Mouse (Mus musculus): Measurements from ENCODE around the gene Elane. TPM values are rescaled to one million over a fixed set of nuclear protein-coding genes. Genes with fewer than 3 reads are reported as not detected.

Gene Elane
- polyA plus RNA-seq, 1 experiment from 2014 or later, result 0.92 TPM

DNA sequence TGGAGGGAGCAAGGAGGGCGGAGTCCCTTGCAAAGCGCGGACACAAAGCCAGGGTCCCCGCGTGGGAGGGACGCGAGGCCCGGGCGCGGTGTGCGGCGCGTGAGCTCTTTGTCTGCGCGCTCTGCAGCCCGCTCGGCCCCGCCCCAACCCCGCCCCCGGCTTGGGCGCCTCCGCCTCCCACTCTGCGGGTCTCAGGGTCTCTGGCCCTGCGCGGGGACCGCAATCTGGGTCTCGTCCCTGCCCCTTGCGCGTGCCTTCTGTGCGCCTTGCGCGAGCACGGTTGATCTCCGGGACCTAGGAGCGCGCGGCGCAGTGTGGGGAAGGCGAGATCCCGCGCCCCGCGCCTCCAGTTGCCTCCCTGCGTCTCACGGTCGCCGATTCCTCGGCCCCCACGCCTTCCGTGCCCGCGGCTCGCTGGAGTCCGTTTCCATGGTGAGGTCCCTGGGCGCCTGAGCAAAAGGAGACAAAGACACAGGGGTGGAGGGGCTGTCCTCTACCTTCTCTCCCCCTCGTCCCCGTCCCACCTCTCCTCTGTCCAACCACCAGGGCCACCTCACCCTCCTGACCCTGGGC is 11.7 kb upstream of the Elane start, which contains the start of the genes Prtn3 and Plppr3:
Prtn3 (plus strand) TSS at position 187 of the 573 bp plus-strand sequence.
Plppr3 (minus strand) TSS at position 345 of the 573 bp plus-strand sequence.
- DNase-seq (ENCODE audit: low spot score), result no peak
- Histone ChIP-seq H3K4me1 (ENCODE audit: insufficient read depth, low read depth, low read length) (0 out of 2 replicates have a peak, but pooled peaks cover 3% of the 10 kb centered on the region), H3K27me3 (replicated peaks; ENCODE audit: insufficient read depth, low read length) (no peaks in the 10 kb centered on the region), H3K4me2 (replicated peaks; ENCODE audit: low read depth, low read length) (peak within 1 kb of the TSS; percentile 99), H3K36me3 (ENCODE audit: insufficient read depth, low read length) (no peaks in the 10 kb centered on the region), H3K9ac (replicated peaks; ENCODE audit: low read depth) (peak within 1 kb of the TSS; percentile 19; the same call in 1 of the 2 replicates), H3K27ac (ENCODE audit: low read length) (no peak within 1 kb of the TSS), H3K9me3 (ENCODE audit: low read length) (no peaks in the 10 kb centered on the region), H3K4me3 (ENCODE audit: low read depth, low read length) (peak within 1 kb of the TSS; percentile 49)
- 7% methylated on average over 27 of the region's 57 CpGs for WGBS
- peak; percentile 44 for ATAC-seq
- TF ChIP-seq CTCF (IDR thresholded peaks at IDR 0.05), result no peak
- TF ChIP-seq EP300 (IDR thresholded peaks at IDR 0.05), result no peak

DNA sequence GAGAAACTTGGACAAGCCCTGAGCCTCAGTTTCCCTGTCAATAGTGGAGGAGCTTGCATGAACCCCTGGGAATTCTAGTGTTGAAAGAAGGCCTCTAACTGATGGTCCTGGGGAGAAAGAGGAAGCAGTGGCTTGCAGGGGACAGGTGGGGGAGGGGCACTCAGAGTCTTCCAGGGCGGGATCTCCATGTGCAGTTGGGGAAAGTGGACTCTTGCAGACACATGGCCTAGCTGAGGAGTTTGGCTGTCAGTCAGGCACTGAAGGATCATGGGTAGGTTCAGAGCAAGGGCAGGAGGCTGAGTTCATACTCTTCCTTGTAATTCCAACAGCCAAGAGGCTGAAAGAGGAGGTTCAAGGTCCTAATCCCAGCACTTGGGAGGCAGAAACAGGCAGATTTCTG is 8.9 kb upstream of the Elane start:
- H3K4me2 ChIP-seq (replicated peaks; ENCODE audit: low read depth, low read length), result no peak overlapping the region
- H3K9me3 ChIP-seq (ENCODE audit: low read length), result no peaks in the 10 kb centered on the region
- H3K4me1 ChIP-seq (ENCODE audit: insufficient read depth, low read depth, low read length), result 0 out of 2 replicates have a peak, but pooled peaks cover 3% of the 10 kb centered on the region
- no peak overlapping the region for H3K27ac ChIP-seq (ENCODE audit: low read length)
- H3K36me3 ChIP-seq (ENCODE audit: insufficient read depth, low read length), result no peaks in the 10 kb centered on the region
- ATAC-seq, result no peak
- DNase-seq (ENCODE audit: low spot score), result peak; percentile 35
- no peak overlapping the region for H3K9ac ChIP-seq (replicated peaks; ENCODE audit: low read depth)
- no peaks in the 10 kb centered on the region for H3K27me3 ChIP-seq (replicated peaks; ENCODE audit: insufficient read depth, low read length)
- H3K4me3 ChIP-seq (ENCODE audit: low read depth, low read length), result no peak overlapping the region
- WGBS, result 46% methylated on average over 1 of the region's 1 CpGs
- TF ChIP-seq EP300 (IDR thresholded peaks at IDR 0.05) (no peak), CTCF (IDR thresholded peaks at IDR 0.05) (no peak)

DNA sequence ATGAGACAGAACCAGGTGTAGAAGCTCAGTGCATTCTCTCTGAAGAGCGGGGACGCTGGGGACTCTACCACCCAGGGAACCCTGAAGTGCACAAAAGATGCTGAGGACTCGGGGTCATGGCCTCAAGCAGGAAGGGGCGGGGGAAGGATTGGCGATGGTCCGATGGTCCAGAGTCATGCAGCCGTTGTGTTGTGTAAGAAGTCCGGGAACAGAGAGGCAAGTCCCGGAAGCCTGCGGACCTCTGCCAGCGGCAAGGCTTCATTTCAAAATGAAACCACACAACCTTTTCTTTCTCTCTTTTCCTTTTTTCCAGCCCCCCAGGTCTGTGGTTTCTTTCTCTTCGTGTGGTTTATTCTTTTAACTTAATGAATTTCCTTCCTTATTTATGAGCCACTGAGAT is 8.3 kb upstream of the Elane start:
- no peaks in the 10 kb centered on the region for H3K36me3 ChIP-seq (ENCODE audit: insufficient read depth, low read length)
- peak; percentile 52 for ATAC-seq
- no peak overlapping the region for H3K4me3 ChIP-seq (ENCODE audit: low read depth, low read length)
- H3K27me3 ChIP-seq (replicated peaks; ENCODE audit: insufficient read depth, low read length), result no peaks in the 10 kb centered on the region
- no peak overlapping the region for H3K9ac ChIP-seq (replicated peaks; ENCODE audit: low read depth)
- 0 out of 2 replicates have a peak, but pooled peaks cover 3% of the 10 kb centered on the region for H3K4me1 ChIP-seq (ENCODE audit: insufficient read depth, low read depth, low read length)
- no peaks in the 10 kb centered on the region for H3K9me3 ChIP-seq (ENCODE audit: low read length)
- WGBS, result 34% methylated on average over 12 of the region's 12 CpGs
- peak overlapping the region; percentile 43; the same call in 1 of the 2 replicates for H3K27ac ChIP-seq (ENCODE audit: low read length)
- TF ChIP-seq CTCF (IDR thresholded peaks at IDR 0.05) (no peak), EP300 (IDR thresholded peaks at IDR 0.05) (peak; percentile 21; the same call in 1 of the 2 replicates)
- DNase-seq (ENCODE audit: low spot score), result peak; percentile 77
- H3K4me2 ChIP-seq (replicated peaks; ENCODE audit: low read depth, low read length), result no peak overlapping the region; the same call in 1 of the 2 replicates

DNA sequence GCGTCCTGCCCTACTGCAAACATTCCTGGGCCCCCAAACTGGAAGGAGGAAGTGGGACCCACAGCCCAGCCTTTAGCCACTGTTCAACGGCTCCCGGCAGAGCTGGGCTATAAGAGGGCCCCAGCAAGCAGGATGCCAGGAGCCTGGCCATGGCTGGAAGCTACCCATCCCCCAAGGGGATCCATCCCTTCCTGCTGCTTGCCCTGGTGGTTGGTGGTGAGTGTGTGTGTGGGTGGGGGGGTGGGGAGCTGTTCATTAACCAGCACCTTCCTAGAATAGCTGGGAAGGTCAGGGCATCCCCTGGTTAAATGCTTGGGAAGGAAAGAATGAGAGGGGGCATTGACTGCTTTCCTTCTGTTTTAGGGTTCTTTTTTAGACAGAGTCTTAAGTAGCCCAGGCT is 6.5 kb upstream of the Elane start:
- no peaks in the 10 kb centered on the region for H3K27me3 ChIP-seq (replicated peaks; ENCODE audit: insufficient read depth, low read length)
- no peaks in the 10 kb centered on the region for H3K9me3 ChIP-seq (ENCODE audit: low read length)
- no peak overlapping the region for H3K27ac ChIP-seq (ENCODE audit: low read length)
- TF ChIP-seq CTCF (IDR thresholded peaks at IDR 0.05) (no peak), EP300 (IDR thresholded peaks at IDR 0.05) (no peak)
- no peak overlapping the region for H3K4me2 ChIP-seq (replicated peaks; ENCODE audit: low read depth, low read length)
- ATAC-seq (no peak), DNase-seq (ENCODE audit: low spot score) (no peak)
- no peak overlapping the region for H3K4me3 ChIP-seq (ENCODE audit: low read depth, low read length)
- WGBS, result 31% methylated on average over 3 of the region's 3 CpGs
- no peaks in the 10 kb centered on the region for H3K36me3 ChIP-seq (ENCODE audit: insufficient read depth, low read length)
- no peak overlapping the region for H3K9ac ChIP-seq (replicated peaks; ENCODE audit: low read depth)
- 0 out of 2 replicates have a peak, but pooled peaks cover 3% of the 10 kb centered on the region for H3K4me1 ChIP-seq (ENCODE audit: insufficient read depth, low read depth, low read length)

DNA sequence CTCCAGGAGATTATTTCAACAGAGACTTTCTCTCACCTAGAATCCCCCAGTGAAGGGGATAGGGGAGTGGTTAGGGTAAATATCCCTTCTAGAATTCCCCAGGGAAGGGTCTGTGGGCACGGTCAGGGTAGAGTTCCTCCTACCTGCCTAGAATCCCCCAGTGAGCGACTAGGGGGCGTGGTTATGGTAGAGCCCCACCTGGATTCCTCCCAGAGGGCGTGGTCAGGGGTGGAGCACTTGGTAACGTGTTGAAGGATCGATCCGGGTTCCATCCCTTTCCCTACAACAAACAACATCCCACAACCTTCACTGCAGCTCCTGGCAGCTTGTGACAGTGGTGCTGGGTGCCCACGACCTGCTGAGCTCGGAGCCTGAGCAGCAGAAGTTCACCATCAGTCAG is 5.3 kb upstream of the Elane start:
- no peak overlapping the region for H3K4me2 ChIP-seq (replicated peaks; ENCODE audit: low read depth, low read length)

DNA sequence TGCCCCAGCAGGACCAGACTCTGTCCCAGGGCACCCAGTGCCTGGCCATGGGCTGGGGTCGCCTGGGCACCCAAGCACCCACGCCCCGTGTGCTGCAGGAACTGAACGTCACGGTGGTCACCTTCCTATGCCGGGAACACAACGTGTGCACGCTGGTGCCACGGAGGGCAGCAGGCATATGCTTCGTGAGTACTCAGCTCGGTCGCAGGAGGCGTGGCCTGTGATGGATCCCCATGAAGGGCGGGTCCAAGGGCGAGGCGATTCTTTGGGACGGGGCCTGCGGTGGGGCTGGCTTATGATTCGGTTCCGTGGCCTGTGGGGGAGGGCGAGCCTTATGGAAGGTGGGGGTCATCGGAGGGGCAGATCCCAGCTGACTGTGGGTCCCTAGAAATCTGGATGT is 4.1 kb upstream of the Elane start:
- peak; percentile 41 for DNase-seq (ENCODE audit: low spot score)
- Histone ChIP-seq H3K4me2 (replicated peaks; ENCODE audit: low read depth, low read length) (peak overlapping the region; percentile 33), H3K27ac (ENCODE audit: low read length) (no peak overlapping the region), H3K9me3 (ENCODE audit: low read length) (no peaks in the 10 kb centered on the region), H3K9ac (replicated peaks; ENCODE audit: low read depth) (no peak overlapping the region), H3K27me3 (replicated peaks; ENCODE audit: insufficient read depth, low read length) (no peaks in the 10 kb centered on the region), H3K4me3 (ENCODE audit: low read depth, low read length) (no peak overlapping the region), H3K4me1 (ENCODE audit: insufficient read depth, low read depth, low read length) (0 out of 2 replicates have a peak, but pooled peaks cover 4% of the 10 kb centered on the region), H3K36me3 (ENCODE audit: insufficient read depth, low read length) (no peaks in the 10 kb centered on the region)
- 6% methylated on average over 22 of the region's 22 CpGs for WGBS
- ATAC-seq, result peak; percentile 13; the same call in 1 of the 2 replicates
- TF ChIP-seq EP300 (IDR thresholded peaks at IDR 0.05) (no peak), CTCF (IDR thresholded peaks at IDR 0.05) (no peak)

More for the DNA sequence above, 5.3 kb upstream of the Elane start:
- DNase-seq (ENCODE audit: low spot score) (no peak), ATAC-seq (no peak)
- H3K27me3 ChIP-seq (replicated peaks; ENCODE audit: insufficient read depth, low read length), result no peaks in the 10 kb centered on the region
- no peak overlapping the region for H3K27ac ChIP-seq (ENCODE audit: low read length)
- H3K36me3 ChIP-seq (ENCODE audit: insufficient read depth, low read length), result no peaks in the 10 kb centered on the region
- 22% methylated on average over 9 of the region's 9 CpGs for WGBS
- H3K4me1 ChIP-seq (ENCODE audit: insufficient read depth, low read depth, low read length), result 0 out of 2 replicates have a peak, but pooled peaks cover 4% of the 10 kb centered on the region
- no peaks in the 10 kb centered on the region for H3K9me3 ChIP-seq (ENCODE audit: low read length)
- TF ChIP-seq EP300 (IDR thresholded peaks at IDR 0.05) (no peak), CTCF (IDR thresholded peaks at IDR 0.05) (no peak)
- H3K4me3 ChIP-seq (ENCODE audit: low read depth, low read length), result no peak overlapping the region
- H3K9ac ChIP-seq (replicated peaks; ENCODE audit: low read depth), result no peak overlapping the region

Measured in lung, postnatal 0 days (tissue).